Mouse (Mus musculus): ENCODE data around the gene Zfhx3. TPM values are rescaled to one million over a fixed set of nuclear protein-coding genes. Genes with fewer than 3 reads are reported as not detected.

Zfhx3 gene
- total and polyA plus RNA-seq, 2 experiments from 2014 or later = 14.9 to 15.3 TPM

DNA sequence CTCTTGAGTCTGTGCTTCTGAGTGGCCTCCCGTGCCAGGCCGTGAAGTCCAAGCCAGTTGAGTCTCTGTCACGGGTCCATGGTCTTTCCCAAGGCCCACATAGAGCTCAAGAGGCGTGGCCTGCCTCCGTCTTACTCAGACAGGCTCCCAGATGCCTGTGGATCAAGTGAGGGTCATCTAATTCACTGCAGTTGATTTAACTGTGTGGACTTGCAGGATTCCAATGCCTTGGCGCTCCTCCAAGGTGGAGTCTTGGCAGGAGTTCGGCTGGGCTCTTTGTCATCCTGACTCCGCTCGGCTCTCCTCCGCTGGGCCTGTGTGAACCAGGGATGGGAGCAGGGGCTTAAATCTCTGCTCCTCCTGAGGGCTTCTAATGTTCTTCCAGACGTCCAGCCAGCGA lies 855.6 kb downstream of the Zfhx3 start:
- H3K9me3 ChIP-seq (ENCODE audit: low read length) = no peaks in the 10 kb centered on the region
- no peak overlapping the region for H3K27ac ChIP-seq
- DNase-seq (ENCODE audit: low spot score) = peak; percentile 84
- H3K36me3 ChIP-seq (ENCODE audit: insufficient read depth, low read length) = no peaks in the 10 kb centered on the region
- H3K27me3 ChIP-seq (ENCODE audit: insufficient read depth, low read length) = no peaks in the 10 kb centered on the region
- no peaks in the 10 kb centered on the region; the same call in 1 of the 2 replicates for H3K4me1 ChIP-seq (ENCODE audit: insufficient read depth, low read length)
- H3K9ac ChIP-seq (replicated peaks; ENCODE audit: low read length) = no peak overlapping the region
- H3K4me3 ChIP-seq (ENCODE audit: low read length) = no peak overlapping the region
- peak; percentile 70 for ATAC-seq
- TF ChIP-seq CTCF (IDR thresholded peaks at IDR 0.05; ENCODE audit: low read depth) = no peak
- H3K4me2 ChIP-seq (ENCODE audit: low read depth, low read length) = peak overlapping the region; percentile 10; the same call in 1 of the 2 replicates
- WGBS = 29% methylated on average over 12 of the region's 12 CpGs

DNA sequence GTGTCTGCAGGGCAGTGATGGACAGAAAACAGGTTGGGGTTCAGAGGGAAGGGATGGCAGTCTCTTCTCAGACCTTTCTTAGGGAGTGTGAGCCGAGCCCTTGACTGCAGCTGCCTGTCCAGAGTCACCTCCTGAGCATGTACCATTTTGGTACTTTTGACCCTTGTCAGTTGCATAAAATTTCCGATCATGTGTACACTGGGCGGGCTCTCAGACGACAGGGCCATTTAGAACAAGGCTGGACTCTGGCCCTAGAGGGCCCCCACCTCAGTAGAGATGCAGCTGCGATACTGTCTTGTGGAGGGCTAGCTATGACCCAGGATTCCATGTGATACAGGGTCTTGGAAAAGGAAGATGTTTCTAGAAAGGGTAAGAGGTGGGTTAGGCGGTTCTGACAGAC lies 856.8 kb downstream of the Zfhx3 start:
- WGBS = 92% methylated on average over 6 of the region's 6 CpGs
- Histone ChIP-seq H3K36me3 (ENCODE audit: insufficient read depth, low read length) (no peaks in the 10 kb centered on the region), H3K4me3 (ENCODE audit: low read length) (no peak overlapping the region), H3K27me3 (ENCODE audit: insufficient read depth, low read length) (no peaks in the 10 kb centered on the region), H3K9ac (replicated peaks; ENCODE audit: low read length) (no peak overlapping the region), H3K4me2 (ENCODE audit: low read depth, low read length) (no peak overlapping the region), H3K4me1 (ENCODE audit: insufficient read depth, low read length) (no peaks in the 10 kb centered on the region; the same call in 1 of the 2 replicates), H3K27ac (no peak overlapping the region), H3K9me3 (ENCODE audit: low read length) (no peaks in the 10 kb centered on the region)
- no peak for TF ChIP-seq CTCF (IDR thresholded peaks at IDR 0.05; ENCODE audit: low read depth)
- no peak for ATAC-seq
- DNase-seq (ENCODE audit: low spot score) = no peak

DNA sequence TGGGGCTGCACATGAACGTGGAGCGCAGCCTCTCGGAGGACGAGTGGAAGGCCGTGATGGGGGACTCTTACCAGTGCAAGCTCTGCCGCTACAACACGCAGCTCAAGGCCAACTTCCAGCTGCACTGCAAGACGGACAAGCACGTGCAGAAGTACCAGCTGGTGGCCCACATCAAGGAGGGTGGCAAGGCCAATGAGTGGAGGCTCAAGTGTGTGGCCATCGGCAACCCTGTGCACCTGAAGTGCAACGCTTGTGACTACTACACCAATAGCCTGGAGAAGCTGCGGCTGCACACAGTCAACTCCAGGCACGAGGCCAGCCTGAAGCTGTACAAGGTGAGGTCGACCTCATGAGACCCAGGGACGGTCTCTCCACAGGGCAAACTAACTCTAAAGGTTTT lies 857.9 kb downstream of the Zfhx3 start:
- Histone ChIP-seq H3K4me1 (ENCODE audit: insufficient read depth, low read length) (no peaks in the 10 kb centered on the region; the same call in 1 of the 2 replicates), H3K36me3 (ENCODE audit: insufficient read depth, low read length) (no peaks in the 10 kb centered on the region), H3K9me3 (ENCODE audit: low read length) (no peaks in the 10 kb centered on the region), H3K27me3 (ENCODE audit: insufficient read depth, low read length) (no peaks in the 10 kb centered on the region), H3K4me2 (ENCODE audit: low read depth, low read length) (no peak overlapping the region), H3K27ac (no peak overlapping the region), H3K9ac (replicated peaks; ENCODE audit: low read length) (no peak overlapping the region), H3K4me3 (ENCODE audit: low read length) (no peak overlapping the region)
- no peak for ATAC-seq
- 94% methylated on average over 15 of the region's 15 CpGs for WGBS
- TF ChIP-seq CTCF (IDR thresholded peaks at IDR 0.05; ENCODE audit: low read depth) = no peak
- no peak for DNase-seq (ENCODE audit: low spot score)

DNA sequence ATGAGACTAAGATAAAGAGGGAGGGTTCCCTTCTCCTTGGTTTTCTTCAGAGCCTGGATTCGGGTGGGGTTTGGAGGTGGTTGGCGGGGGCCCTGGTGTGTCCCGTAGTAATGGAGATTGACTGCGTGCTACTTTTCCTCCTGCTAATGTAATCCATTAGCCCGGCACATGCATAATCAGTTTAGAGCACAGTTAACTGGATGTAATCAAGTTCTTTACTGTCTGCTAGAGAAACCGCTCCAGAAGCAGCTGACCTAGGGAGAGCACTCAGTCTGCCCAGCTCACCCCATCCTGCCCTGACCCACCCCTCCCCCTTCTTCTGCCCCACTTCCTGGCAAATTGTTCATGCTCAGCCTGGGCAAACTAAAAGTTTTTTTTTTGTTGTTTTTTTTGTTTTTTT lies 860.6 kb downstream of the Zfhx3 start:
- Histone ChIP-seq H3K4me2 (ENCODE audit: low read depth, low read length) (no peak overlapping the region), H3K36me3 (ENCODE audit: insufficient read depth, low read length) (no peaks in the 10 kb centered on the region), H3K9me3 (ENCODE audit: low read length) (no peaks in the 10 kb centered on the region), H3K27me3 (ENCODE audit: insufficient read depth, low read length) (no peaks in the 10 kb centered on the region), H3K4me3 (ENCODE audit: low read length) (no peak overlapping the region), H3K27ac (no peak overlapping the region), H3K4me1 (ENCODE audit: insufficient read depth, low read length) (no peaks in the 10 kb centered on the region; the same call in 1 of the 2 replicates), H3K9ac (replicated peaks; ENCODE audit: low read length) (no peak overlapping the region)
- no peak for TF ChIP-seq CTCF (IDR thresholded peaks at IDR 0.05; ENCODE audit: low read depth)
- 61% methylated on average over 6 of the region's 6 CpGs for WGBS
- ATAC-seq = no peak
- no peak for DNase-seq (ENCODE audit: low spot score)

DNA sequence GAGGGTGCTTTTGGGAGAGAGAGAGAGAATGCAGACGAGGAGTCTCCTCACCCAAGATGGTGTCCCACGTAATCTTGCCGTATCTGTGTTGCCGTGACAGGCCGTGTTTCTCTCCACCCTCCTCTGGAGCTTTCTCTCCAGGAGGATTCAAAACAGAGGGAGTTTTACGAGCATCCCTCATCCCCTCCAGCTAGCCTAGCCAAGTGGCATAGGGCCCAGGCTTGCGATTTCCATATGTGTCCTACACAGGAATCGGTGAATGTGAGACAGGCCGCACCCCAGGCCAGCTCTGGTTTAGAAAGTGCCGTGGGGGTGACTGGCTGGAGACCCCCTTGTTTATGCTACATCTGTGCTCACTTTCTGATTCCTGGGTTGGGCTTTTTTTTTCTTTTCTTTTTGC lies 869.2 kb downstream of the Zfhx3 start:
- no peak for TF ChIP-seq CTCF (IDR thresholded peaks at IDR 0.05; ENCODE audit: low read depth)

DNA sequence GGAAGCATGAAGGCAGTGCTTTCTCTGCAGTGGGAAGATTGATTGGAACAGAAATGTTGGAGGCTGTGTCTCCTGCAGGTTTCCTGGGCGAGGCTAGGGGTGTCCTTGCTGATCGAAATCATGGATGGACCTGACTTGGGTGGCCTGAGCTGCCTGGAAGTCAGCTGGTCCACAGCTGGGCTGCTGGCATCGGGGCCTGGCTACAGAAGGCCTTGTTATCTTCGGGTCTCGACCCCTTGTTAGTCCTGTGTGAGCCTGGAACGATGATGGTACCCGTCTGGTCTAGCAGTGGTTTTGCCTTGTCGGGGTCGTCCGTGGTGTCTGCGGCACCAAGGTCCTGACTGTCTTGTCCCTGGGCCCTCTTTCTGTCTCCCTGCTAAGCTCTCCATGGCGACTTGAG lies 870.9 kb downstream of the Zfhx3 start:
- ATAC-seq (no peak), DNase-seq (ENCODE audit: low spot score) (no peak)
- H3K27me3 ChIP-seq (ENCODE audit: insufficient read depth, low read length) = no peaks in the 10 kb centered on the region
- no peak overlapping the region for H3K9ac ChIP-seq (replicated peaks; ENCODE audit: low read length)
- H3K9me3 ChIP-seq (ENCODE audit: low read length) = no peaks in the 10 kb centered on the region
- H3K27ac ChIP-seq = no peak overlapping the region
- H3K4me3 ChIP-seq (ENCODE audit: low read length) = no peak overlapping the region
- 0 out of 2 replicates have a peak, but pooled peaks cover 5% of the 10 kb centered on the region for H3K4me1 ChIP-seq (ENCODE audit: insufficient read depth, low read length)
- no peak for TF ChIP-seq CTCF (IDR thresholded peaks at IDR 0.05; ENCODE audit: low read depth)
- no peak overlapping the region for H3K4me2 ChIP-seq (ENCODE audit: low read depth, low read length)
- 84% methylated on average over 12 of the region's 12 CpGs for WGBS
- no peaks in the 10 kb centered on the region for H3K36me3 ChIP-seq (ENCODE audit: insufficient read depth, low read length)

More for the DNA sequence above, 869.2 kb downstream of the Zfhx3 start:
- no peak overlapping the region for H3K9ac ChIP-seq (replicated peaks; ENCODE audit: low read length)
- DNase-seq (ENCODE audit: low spot score) (no peak), ATAC-seq (no peak)
- H3K9me3 ChIP-seq (ENCODE audit: low read length) = no peaks in the 10 kb centered on the region
- 0 out of 2 replicates have a peak, but pooled peaks cover 5% of the 10 kb centered on the region for H3K4me1 ChIP-seq (ENCODE audit: insufficient read depth, low read length)
- H3K4me2 ChIP-seq (ENCODE audit: low read depth, low read length) = no peak overlapping the region
- H3K27ac ChIP-seq = no peak overlapping the region
- no peaks in the 10 kb centered on the region for H3K27me3 ChIP-seq (ENCODE audit: insufficient read depth, low read length)
- H3K4me3 ChIP-seq (ENCODE audit: low read length) = no peak overlapping the region
- WGBS = 49% methylated on average over 10 of the region's 10 CpGs
- no peaks in the 10 kb centered on the region for H3K36me3 ChIP-seq (ENCODE audit: insufficient read depth, low read length)

DNA sequence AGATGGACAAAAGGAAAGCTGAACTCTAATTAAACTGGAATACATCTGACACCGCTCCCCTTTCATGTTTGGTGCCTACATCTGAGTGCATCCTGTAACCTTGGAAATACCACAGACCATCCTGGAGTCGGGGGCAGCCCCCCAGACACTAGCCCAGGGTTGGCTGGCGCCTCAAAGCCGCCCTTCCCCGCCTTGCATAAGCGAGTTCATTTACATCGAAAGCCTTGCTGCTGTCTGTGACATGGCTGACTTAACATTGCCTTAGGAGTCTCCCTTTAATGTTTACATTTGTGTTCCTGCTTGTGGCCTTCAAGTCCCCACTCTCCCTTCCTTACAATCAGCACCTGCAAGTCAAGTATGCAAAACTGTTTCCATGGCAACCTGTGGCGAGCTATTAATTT lies 876.8 kb downstream of the Zfhx3 start:
- no peaks in the 10 kb centered on the region for H3K36me3 ChIP-seq (ENCODE audit: insufficient read depth, low read length)
- no peak overlapping the region for H3K4me2 ChIP-seq (ENCODE audit: low read depth, low read length)
- peak; percentile 41 for DNase-seq (ENCODE audit: low spot score)
- peaks cover 18% of the 10 kb centered on the region; the same call in 1 of the 2 replicates for H3K4me1 ChIP-seq (ENCODE audit: insufficient read depth, low read length)
- H3K27me3 ChIP-seq (ENCODE audit: insufficient read depth, low read length) = no peaks in the 10 kb centered on the region
- 12% methylated on average over 8 of the region's 8 CpGs for WGBS
- no peak overlapping the region for H3K4me3 ChIP-seq (ENCODE audit: low read length)
- no peak overlapping the region for H3K27ac ChIP-seq
- no peak for ATAC-seq
- H3K9me3 ChIP-seq (ENCODE audit: low read length) = no peaks in the 10 kb centered on the region
- no peak overlapping the region for H3K9ac ChIP-seq (replicated peaks; ENCODE audit: low read length)
- no peak for TF ChIP-seq CTCF (IDR thresholded peaks at IDR 0.05; ENCODE audit: low read depth)

All from hindbrain, postnatal 0 days (tissue).